Mouse (Mus musculus): ENCODE measurements around the gene Cyp8b1. TPM values are rescaled to one million over a fixed set of nuclear protein-coding genes. Genes with fewer than 3 reads are reported as not detected.

The Cyp8b1 gene
- polyA plus RNA-seq (2015; fragmentation: Illumina TruSeq; extraction: RNeasy Lipid Tissue Mini Kit (QIAGEN cat#74804); ENCODE audit: low read depth, low replicate concordance) = not detected

GRCm38 (mm10) chr9:121916102-121916501, at the start of gene Cyp8b1:
Cyp8b1 (minus strand) TSS chr9:121916305.

GRCm38 (mm10) chr9:121950418-121951113, 34.5 kb upstream of the Cyp8b1 start, which contains the start of gene Fam198a:
Fam198a (plus strand) TSS chr9:121950988.

GRCm38 (mm10) chr9:121898245-121898644, 17.9 kb downstream of the Cyp8b1 start, which contains the start of gene Ackr2:
Ackr2 (plus strand) TSS chr9:121898355.

Other genes with a start within 250 kb of the Cyp8b1 start
- gene Sec22c, start 210.8 kb downstream of the Cyp8b1 start, polyA plus RNA-seq (2015; fragmentation: Illumina TruSeq; extraction: RNeasy Lipid Tissue Mini Kit (QIAGEN cat#74804); ENCODE audit: low read depth, low replicate concordance) = 21.1 TPM
- gene Ss18l2, start 206.0 kb downstream of the Cyp8b1 start, polyA plus RNA-seq (2015; fragmentation: Illumina TruSeq; extraction: RNeasy Lipid Tissue Mini Kit (QIAGEN cat#74804); ENCODE audit: low read depth, low replicate concordance) = 153 TPM
- 73.3 TPM for gene Nktr, start 197.1 kb downstream of the Cyp8b1 start, polyA plus RNA-seq (2015; fragmentation: Illumina TruSeq; extraction: RNeasy Lipid Tissue Mini Kit (QIAGEN cat#74804); ENCODE audit: low read depth, low replicate concordance)
- gene Zfp651, start 157.0 kb downstream of the Cyp8b1 start, polyA plus RNA-seq (2015; fragmentation: Illumina TruSeq; extraction: RNeasy Lipid Tissue Mini Kit (QIAGEN cat#74804); ENCODE audit: low read depth, low replicate concordance) = 67.7 TPM
- gene Klhl40, start 138.7 kb downstream of the Cyp8b1 start, polyA plus RNA-seq (2015; fragmentation: Illumina TruSeq; extraction: RNeasy Lipid Tissue Mini Kit (QIAGEN cat#74804); ENCODE audit: low read depth, low replicate concordance) = 4.7 TPM
- gene Hhatl, start 123.8 kb downstream of the Cyp8b1 start, polyA plus RNA-seq (2015; fragmentation: Illumina TruSeq; extraction: RNeasy Lipid Tissue Mini Kit (QIAGEN cat#74804); ENCODE audit: low read depth, low replicate concordance) = 12.9 TPM
- 12.7 TPM for gene Ccdc13, start 76.8 kb downstream of the Cyp8b1 start, polyA plus RNA-seq (2015; fragmentation: Illumina TruSeq; extraction: RNeasy Lipid Tissue Mini Kit (QIAGEN cat#74804); ENCODE audit: low read depth, low replicate concordance)
- gene Higd1a, start 57.9 kb downstream of the Cyp8b1 start, polyA plus RNA-seq (2015; fragmentation: Illumina TruSeq; extraction: RNeasy Lipid Tissue Mini Kit (QIAGEN cat#74804); ENCODE audit: low read depth, low replicate concordance) = 133 TPM
- 4.1 TPM for gene Ackr2, start 17.9 kb downstream of the Cyp8b1 start, polyA plus RNA-seq (2015; fragmentation: Illumina TruSeq; extraction: RNeasy Lipid Tissue Mini Kit (QIAGEN cat#74804); ENCODE audit: low read depth, low replicate concordance)
- gene Fam198a, start 34.7 kb upstream of the Cyp8b1 start, polyA plus RNA-seq (2015; fragmentation: Illumina TruSeq; extraction: RNeasy Lipid Tissue Mini Kit (QIAGEN cat#74804); ENCODE audit: low read depth, low replicate concordance) = 4.8 TPM
- 34.9 TPM for gene Pomgnt2, start 80.8 kb upstream of the Cyp8b1 start, polyA plus RNA-seq (2015; fragmentation: Illumina TruSeq; extraction: RNeasy Lipid Tissue Mini Kit (QIAGEN cat#74804); ENCODE audit: low read depth, low replicate concordance)
- gene Snrk, start 201.0 kb upstream of the Cyp8b1 start, polyA plus RNA-seq (2015; fragmentation: Illumina TruSeq; extraction: RNeasy Lipid Tissue Mini Kit (QIAGEN cat#74804); ENCODE audit: low read depth, low replicate concordance) = 69.7 TPM